Comparison of ENCODE assay signal across 11 mouse cellular contexts in the genomic region with DNA sequence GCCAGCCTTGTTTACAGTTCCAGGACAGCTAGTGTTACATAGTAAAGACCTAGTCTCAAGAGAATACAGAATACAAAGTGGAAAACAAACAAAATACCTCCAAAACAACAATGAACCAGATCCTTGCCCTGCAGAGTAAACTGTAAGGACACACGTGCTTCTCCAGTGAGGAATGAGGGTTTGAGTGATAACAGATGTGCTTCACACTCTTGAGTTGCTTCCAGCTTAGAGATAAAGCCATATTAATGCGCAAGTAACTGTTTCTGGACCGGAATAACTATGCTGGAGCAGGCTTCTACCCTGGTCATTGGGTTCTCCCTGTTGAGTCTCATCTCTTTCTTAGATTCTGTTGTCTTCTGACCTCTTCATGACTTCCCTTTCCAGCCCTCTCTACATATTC. TPM values are rescaled to one million over a fixed set of nuclear protein-coding genes. Genes with fewer than 3 reads are reported as not detected.
DNase-seq lines count a peak whose midpoint lies in the region; ATAC-seq and TF ChIP-seq lines count a peak whose summit lies in the region.
"Had no signal": no experiment of that assay in that cellular context is flagged by ENCODE, and none has a peak within 500 bp of the region (broad histone marks: within the 10 kb centered on the region; RNA-seq: fewer than 3 reads in every experiment).

No protein-coding gene starts in this region.

- no peaks in the 10 kb centered on the region for H3K9me3 ChIP-seq in heart, embryonic 11.5 days (replicated peaks; ENCODE audit: control insufficient read depth, low read length)
- H3K9me3 ChIP-seq in midbrain, embryonic 12.5 days: no peaks in the 10 kb centered on the region
- H3K9me3 ChIP-seq in midbrain, embryonic 13.5 days: no peaks in the 10 kb centered on the region
- H3K9me3 ChIP-seq in embryonic facial prominence, embryonic 13.5 days: no peaks in the 10 kb centered on the region

- no peak for TF ChIP-seq CTCF in small intestine, adult 2 months (IDR thresholded peaks at IDR 0.05; ENCODE audit: extremely low read depth, insufficient read length, insufficient replicate concordance, low read depth, low read length)

- H3K27ac ChIP-seq in heart, embryonic 11.5 days (ENCODE audit: low read depth, low read length): peak overlapping the region; percentile 41; the same call in 1 of the 2 replicates
- H3K27ac ChIP-seq in midbrain, embryonic 12.5 days (replicated peaks): 0 out of 2 replicates have a peak overlapping the region, but pooled peaks have one; percentile 25
- no peak overlapping the region for H3K27ac ChIP-seq in midbrain, embryonic 13.5 days
- peak overlapping the region; percentile 22; the same call in 1 of the 2 replicates for H3K27ac ChIP-seq in embryonic facial prominence, embryonic 13.5 days
- H3K27ac ChIP-seq in small intestine, adult 2 months (ENCODE audit: insufficient read depth, low read depth, low read length): peak overlapping the region; percentile 25; the same call in 1 of the 2 replicates

- peaks cover 38% of the 10 kb centered on the region for H3K4me1 ChIP-seq in heart, embryonic 11.5 days (ENCODE audit: control insufficient read depth, insufficient read depth, low read length)
- H3K4me1 ChIP-seq in midbrain, embryonic 12.5 days: peaks cover 24% of the 10 kb centered on the region
- peaks cover 39% of the 10 kb centered on the region for H3K4me1 ChIP-seq in midbrain, embryonic 13.5 days (replicated peaks)
- peaks cover 40% of the 10 kb centered on the region for H3K4me1 ChIP-seq in embryonic facial prominence, embryonic 13.5 days
- H3K4me1 ChIP-seq in small intestine, adult 2 months (ENCODE audit: control insufficient read depth, insufficient read depth, insufficient read length, low read length): peaks cover 21% of the 10 kb centered on the region

- no peak overlapping the region for H3K9ac ChIP-seq in heart, embryonic 11.5 days (ENCODE audit: low read depth, low read length)
- no peak overlapping the region for H3K9ac ChIP-seq in midbrain, embryonic 12.5 days (replicated peaks)
- no peak overlapping the region for H3K9ac ChIP-seq in midbrain, embryonic 13.5 days (replicated peaks)
- no peak overlapping the region for H3K9ac ChIP-seq in embryonic facial prominence, embryonic 13.5 days

- H3K4me3 ChIP-seq in heart, embryonic 11.5 days (ENCODE audit: low read depth, low read length): no peak overlapping the region
- H3K4me3 ChIP-seq in midbrain, embryonic 12.5 days: no peak overlapping the region
- no peak overlapping the region for H3K4me3 ChIP-seq in midbrain, embryonic 13.5 days (replicated peaks)
- H3K4me3 ChIP-seq in embryonic facial prominence, embryonic 13.5 days: no peak overlapping the region
- H3K4me3 ChIP-seq in small intestine, adult 2 months (ENCODE audit: low read depth, low read length): no peak overlapping the region

- DNase-seq in heart, postnatal 4 days: no peak
- no peak for DNase-seq in left cerebral cortex, postnatal 36 days (ENCODE audit: low spot score in 2 of 2)
- DNase-seq: cerebellum, adult 2 months; lung, postnatal 10 days had no signal

- intact Hi-C loops in left cerebral cortex, postnatal 36 days (cut with DNase I): no loop called here

- no peak for TF ChIP-seq POLR2A in small intestine, adult 2 months (IDR thresholded peaks at IDR 0.05; ENCODE audit: low read depth, low read length)

- H3K4me2 ChIP-seq in heart, embryonic 11.5 days: peak overlapping the region; percentile 43
- no peak overlapping the region for H3K4me2 ChIP-seq in midbrain, embryonic 12.5 days (replicated peaks)
- H3K4me2 ChIP-seq in midbrain, embryonic 13.5 days (replicated peaks): no peak overlapping the region
- no peak overlapping the region for H3K4me2 ChIP-seq in embryonic facial prominence, embryonic 13.5 days

- no peak for ATAC-seq in heart, embryonic 11.5 days (replicated peaks; ENCODE audit: insufficient number of reproducible peaks, low FRiP score, low TSS enrichment)
- ATAC-seq in midbrain, embryonic 12.5 days (ENCODE audit: low FRiP score, low read depth): no peak
- no peak for ATAC-seq in midbrain, embryonic 13.5 days
- ATAC-seq in embryonic facial prominence, embryonic 13.5 days (ENCODE audit: insufficient number of reproducible peaks, insufficient read depth, low FRiP score, low TSS enrichment, low read depth): no peak
- ATAC-seq in inflammation-experienced regulatory T-cells, adult 6 months: no peak
- ATAC-seq: hindbrain, embryonic 16.5 days had no signal

- H3K27me3 ChIP-seq in heart, embryonic 11.5 days (ENCODE audit: control insufficient read depth, insufficient read depth, low read length): no peaks in the 10 kb centered on the region
- no peaks in the 10 kb centered on the region for H3K27me3 ChIP-seq in midbrain, embryonic 12.5 days
- H3K27me3 ChIP-seq in midbrain, embryonic 13.5 days: no peaks in the 10 kb centered on the region
- H3K27me3 ChIP-seq in embryonic facial prominence, embryonic 13.5 days: no peaks in the 10 kb centered on the region
- H3K27me3 ChIP-seq in small intestine, adult 2 months (ENCODE audit: control insufficient read depth, insufficient read depth, low read length): no peaks in the 10 kb centered on the region

- H3K36me3 ChIP-seq in heart, embryonic 11.5 days (ENCODE audit: control insufficient read depth, insufficient read depth, low read length): no peaks in the 10 kb centered on the region
- H3K36me3 ChIP-seq in midbrain, embryonic 12.5 days: 0 out of 2 replicates have a peak, but pooled peaks cover 3% of the 10 kb centered on the region
- no peaks in the 10 kb centered on the region for H3K36me3 ChIP-seq in midbrain, embryonic 13.5 days
- no peaks in the 10 kb centered on the region for H3K36me3 ChIP-seq in embryonic facial prominence, embryonic 13.5 days
- no peaks in the 10 kb centered on the region; the same call in 1 of the 2 replicates for H3K36me3 ChIP-seq in small intestine, adult 2 months (ENCODE audit: control insufficient read depth, insufficient read depth, low read length)

- 11% methylated on average over 3 of the region's 3 CpGs for WGBS in heart, embryonic 11.5 days (ENCODE audit: insufficient replicate concordance)
- WGBS in midbrain, embryonic 12.5 days: 72% methylated on average over 3 of the region's 3 CpGs
- WGBS in midbrain, embryonic 13.5 days: 78% methylated on average over 3 of the region's 3 CpGs
- WGBS in embryonic facial prominence, embryonic 13.5 days: 41% methylated on average over 3 of the region's 3 CpGs
- WGBS in small intestine, adult 2 months: 39% methylated on average over 3 of the region's 3 CpGs

RNA-seq across cellular contexts. Expression of gene Ncoa3, which starts 19.0 kb away (rescaled TPM):
- 14.2 and 15.6 TPM in 2 replicates for polyA plus RNA-seq in heart, embryonic 11.5 days (2014; fragmentation: Nextera tagmentation; extraction: Ambion mirVana)
- 10 to 100 TPM; 21.2 to 23.2 TPM for total RNA-seq in heart, postnatal 4 days (2021)
- 15.3 and 15.7 TPM in 2 replicates for polyA plus RNA-seq in midbrain, embryonic 12.5 days (2016; fragmentation: Nextera tagmentation; extraction: Ambion mirVana)
- polyA plus RNA-seq in midbrain, embryonic 13.5 days (2015; fragmentation: Nextera tagmentation; extraction: Ambion mirVana): 14.3 and 14.4 TPM in 2 replicates
- polyA plus RNA-seq in embryonic facial prominence, embryonic 13.5 days (2015; fragmentation: Nextera tagmentation; extraction: Ambion mirVana): 14.4 and 14.7 TPM in 2 replicates
- 13.0 and 20.1 TPM in 2 replicates for polyA plus RNA-seq in small intestine, adult 2 months (2012; rRNA removed)
- 10 to 100 TPM; 27.9 to 36.6 TPM for total RNA-seq in left cerebral cortex, postnatal 36 days (2021)
- polyA plus RNA-seq in inflammation-experienced regulatory T-cells, adult 6 months (2017; shearing (Covaris generic)): 10 to 100 TPM; 36.0 to 74.1 (median 67.4) TPM
